ENCODE assay signal across 29 mouse cellular contexts in the genomic region with DNA sequence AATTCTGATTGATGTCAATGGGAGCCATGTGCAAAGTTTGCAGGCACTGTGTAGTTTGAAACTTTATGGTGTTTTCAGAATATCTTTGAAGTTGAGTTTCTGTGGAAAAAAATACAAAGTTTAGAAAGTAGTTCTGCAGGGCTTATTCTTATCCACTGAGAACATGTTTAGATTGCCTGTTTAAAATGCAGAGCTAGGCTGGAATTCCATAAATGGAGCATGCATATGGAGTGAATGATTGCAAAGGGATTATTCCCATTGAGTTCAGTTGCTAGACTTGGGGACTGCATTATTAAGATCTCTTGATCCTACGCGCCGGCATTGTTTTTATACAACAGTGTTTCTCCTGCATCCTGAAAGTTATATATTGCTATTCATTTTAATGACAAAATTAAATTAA.
"Had no signal": no experiment of that assay in that cellular context is flagged by ENCODE, and none has a peak within 500 bp of the region (broad histone marks: within the 10 kb centered on the region; RNA-seq: fewer than 3 reads in every experiment).

No protein-coding gene starts in this region.

- H3K27me3 ChIP-seq: embryonic facial prominence, embryonic 12.5 days; embryonic facial prominence, embryonic 13.5 days; embryonic facial prominence, embryonic 15.5 days; forebrain, embryonic 12.5 days; forebrain, embryonic 13.5 days had no signal

- H3K36me3 ChIP-seq: embryonic facial prominence, embryonic 10.5 days; embryonic facial prominence, embryonic 12.5 days; embryonic facial prominence, embryonic 13.5 days; embryonic facial prominence, embryonic 15.5 days; forebrain, embryonic 10.5 days; forebrain, embryonic 12.5 days; heart, embryonic 10.5 days had no signal

- H3K4me3 ChIP-seq: embryonic facial prominence, embryonic 10.5 days; embryonic facial prominence, embryonic 12.5 days; embryonic facial prominence, embryonic 13.5 days; embryonic facial prominence, embryonic 15.5 days; erythroblast, embryonic 14.5 days; forebrain, embryonic 10.5 days; forebrain, embryonic 12.5 days; forebrain, embryonic 13.5 days; gastrocnemius, adult 2 months; heart, adult 2 months; heart, embryonic 10.5 days had no signal

- H3K27ac ChIP-seq: embryonic facial prominence, embryonic 10.5 days; embryonic facial prominence, embryonic 12.5 days; embryonic facial prominence, embryonic 13.5 days; embryonic facial prominence, embryonic 15.5 days; forebrain, embryonic 10.5 days; forebrain, embryonic 12.5 days; forebrain, embryonic 13.5 days; gastrocnemius, adult 2 months; heart, adult 2 months; heart, embryonic 10.5 days had no signal

- H3K9ac ChIP-seq: embryonic facial prominence, embryonic 12.5 days; embryonic facial prominence, embryonic 13.5 days; embryonic facial prominence, embryonic 15.5 days; forebrain, embryonic 12.5 days; forebrain, embryonic 13.5 days; forebrain, postnatal 0 days had no signal

- DNase-seq: cerebellum, adult 2 months; cerebellum, adult 8-10 months; cerebellum, adult 9-10 months; cerebellum, adult 9-11 months; cerebellum, postnatal 10 days; cerebellum, postnatal 14 days; cerebellum, postnatal 25 days; cerebellum, postnatal 36 days; embryo, embryonic 11 days; forebrain, postnatal 0 days; gastrocnemius, adult 2 months; gastrocnemius, postnatal 10 days; gastrocnemius, postnatal 14 days; gastrocnemius, postnatal 25 days; gastrocnemius, postnatal 36 days; heart, adult 11 months; heart, adult 18-20 months; heart, adult 2 months had no signal

- H3K4me1 ChIP-seq: embryonic facial prominence, embryonic 10.5 days; embryonic facial prominence, embryonic 12.5 days; embryonic facial prominence, embryonic 13.5 days; embryonic facial prominence, embryonic 15.5 days; forebrain, embryonic 10.5 days; forebrain, embryonic 12.5 days; forebrain, embryonic 13.5 days; heart, embryonic 10.5 days had no signal

- H3K4me2 ChIP-seq: embryonic facial prominence, embryonic 12.5 days; embryonic facial prominence, embryonic 13.5 days; embryonic facial prominence, embryonic 15.5 days; forebrain, embryonic 12.5 days; forebrain, embryonic 13.5 days had no signal

- ATAC-seq: forebrain, embryonic 13.5 days; forebrain, embryonic 14.5 days; forebrain, embryonic 16.5 days; forebrain, postnatal 0 days had no signal

- H3K9me3 ChIP-seq: embryonic facial prominence, embryonic 10.5 days; embryonic facial prominence, embryonic 12.5 days; embryonic facial prominence, embryonic 13.5 days; embryonic facial prominence, embryonic 15.5 days; forebrain, embryonic 10.5 days; forebrain, embryonic 12.5 days; forebrain, embryonic 13.5 days; heart, embryonic 10.5 days had no signal
